Mouse (Mus musculus) embryonic stem cell, embryonic (primary cell): ENCODE data around the gene Adgrg3.

ENCODE experiments used
- CTCF ChIA-PET, 4 experiments: fragments of 300-600 bp in 2 of 4; fragments of 350-600 bp in 2 of 4; sonication (Branson Sonifier 250); formaldehyde crosslinking; loops; one replicate each; lab custom pipeline; 2022; ENCODE audit warnings: inconsistent platforms in 2 of 4; lab: Charles Lee
- POLR2A ChIA-PET, 4 experiments: fragments of 300-600 bp in 2 of 4; fragments of 350-600 bp in 2 of 4; sonication (Branson Sonifier 250); formaldehyde crosslinking; loops; one replicate each; lab custom pipeline; 2022; ENCODE audit warnings: antibody characterized with exemption in 4 of 4, inconsistent platforms in 1 of 4; lab: Charles Lee

Adgrg3 gene

DNA sequence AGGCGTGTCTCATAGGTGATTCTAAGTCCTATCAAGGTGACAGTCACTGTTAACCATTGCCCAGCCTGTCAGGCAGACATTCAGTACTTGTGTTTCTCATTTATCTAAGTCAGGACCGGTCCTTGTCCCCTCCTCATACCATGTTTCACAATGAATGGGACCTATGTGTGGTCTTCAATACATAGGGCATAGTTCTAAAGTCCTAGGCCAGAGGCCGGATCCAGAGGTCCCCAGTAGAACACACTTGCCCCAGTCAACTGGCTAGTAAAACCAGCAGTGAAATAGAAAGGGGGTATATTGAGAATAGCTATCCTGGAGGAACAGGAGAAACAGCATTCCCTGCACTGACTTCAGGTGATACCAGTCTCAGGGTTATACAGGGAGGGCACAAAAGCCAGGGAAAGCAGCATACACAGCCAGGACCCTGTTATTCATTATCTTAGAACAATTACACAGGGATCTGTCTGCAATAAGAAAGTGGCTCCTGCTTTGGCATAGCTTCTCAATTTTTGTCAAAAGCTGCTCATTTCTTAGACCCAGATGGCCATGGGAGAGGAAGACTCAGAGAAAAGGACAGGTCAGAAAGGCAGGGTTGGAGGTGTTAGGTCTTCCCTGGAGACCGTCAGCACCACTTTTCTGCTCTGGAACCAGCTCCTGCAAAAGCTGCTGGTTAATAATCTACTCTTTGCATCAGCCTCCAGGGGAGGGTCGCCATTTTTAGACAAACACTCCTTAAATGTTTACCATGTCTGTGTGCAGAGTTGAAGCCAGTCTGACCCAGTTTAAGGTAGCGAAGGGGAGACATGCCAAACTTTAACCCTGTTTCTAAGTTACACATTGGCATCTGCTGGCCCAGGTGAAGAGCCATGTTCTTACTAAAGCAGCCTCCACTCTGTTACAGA lies 24.6 kb downstream of the Adgrg3 start:
- ChIA-PET POLR2A (no interaction called here), CTCF (interaction anchor here in 2 of 4 experiments (0.5 to 0.6 kb wide), 3 partner anchors 16 to 81 kb away, joined by 3 to 5 read pairs (median 3); no protein-coding TSS in a partner anchor)

DNA sequence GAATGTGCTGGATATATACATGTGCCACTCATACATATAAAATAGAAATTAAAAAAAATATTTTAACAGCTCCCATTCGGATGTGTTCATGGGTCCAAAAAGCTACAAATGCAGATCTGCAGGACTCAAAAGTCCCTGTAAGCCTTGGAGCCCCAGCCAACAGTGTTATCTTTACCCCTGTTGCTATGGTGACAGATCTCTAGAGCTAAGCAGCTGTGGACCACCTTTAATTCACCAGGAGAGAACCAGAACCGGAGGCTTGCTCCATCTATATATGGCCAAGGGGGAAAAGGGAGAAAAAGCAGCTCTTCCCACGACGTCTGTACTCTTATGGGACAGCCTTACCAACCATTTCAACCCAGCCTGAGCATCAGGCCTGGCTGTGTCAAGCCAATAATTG lies 27.3 kb downstream of the Adgrg3 start:
- CTCF ChIA-PET: interaction anchor here in 2 of 4 experiments (0.9 to 1.2 kb wide), 2 partner anchors 23 to 43 kb away, joined by 3 read pairs; no protein-coding TSS in a partner anchor
- POLR2A ChIA-PET: no interaction called here

DNA sequence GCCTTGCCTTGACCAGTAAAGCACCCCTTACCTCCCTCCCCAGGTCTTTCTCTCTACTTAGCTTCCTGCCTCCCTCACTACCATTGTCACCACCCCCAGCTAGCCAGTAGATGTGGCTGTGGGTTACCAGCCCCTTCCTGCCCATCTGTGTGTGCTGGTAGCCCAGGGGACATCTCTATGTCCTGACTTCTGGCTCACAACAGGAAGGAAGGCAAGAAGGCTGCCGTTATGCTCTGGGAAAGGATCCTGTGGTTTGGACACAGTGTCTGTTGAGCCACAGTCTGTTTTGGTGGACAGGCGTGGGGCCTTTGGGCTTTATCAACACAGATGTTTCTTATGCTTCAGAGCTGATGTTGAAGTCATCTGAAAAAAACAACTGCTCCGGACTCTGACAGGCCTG lies 29.5 kb downstream of the Adgrg3 start:
- ChIA-PET POLR2A (interaction anchor here in 1 of 4 experiments (0.6 kb wide), 1 partner anchor 125 kb away, joined by 4 read pairs; no protein-coding TSS in a partner anchor), CTCF (interaction anchor here in 1 of 4 experiments (0.9 to 1.0 kb wide), 2 partner anchors 22 to 92 kb away, joined by 3 read pairs; no protein-coding TSS in a partner anchor)

DNA sequence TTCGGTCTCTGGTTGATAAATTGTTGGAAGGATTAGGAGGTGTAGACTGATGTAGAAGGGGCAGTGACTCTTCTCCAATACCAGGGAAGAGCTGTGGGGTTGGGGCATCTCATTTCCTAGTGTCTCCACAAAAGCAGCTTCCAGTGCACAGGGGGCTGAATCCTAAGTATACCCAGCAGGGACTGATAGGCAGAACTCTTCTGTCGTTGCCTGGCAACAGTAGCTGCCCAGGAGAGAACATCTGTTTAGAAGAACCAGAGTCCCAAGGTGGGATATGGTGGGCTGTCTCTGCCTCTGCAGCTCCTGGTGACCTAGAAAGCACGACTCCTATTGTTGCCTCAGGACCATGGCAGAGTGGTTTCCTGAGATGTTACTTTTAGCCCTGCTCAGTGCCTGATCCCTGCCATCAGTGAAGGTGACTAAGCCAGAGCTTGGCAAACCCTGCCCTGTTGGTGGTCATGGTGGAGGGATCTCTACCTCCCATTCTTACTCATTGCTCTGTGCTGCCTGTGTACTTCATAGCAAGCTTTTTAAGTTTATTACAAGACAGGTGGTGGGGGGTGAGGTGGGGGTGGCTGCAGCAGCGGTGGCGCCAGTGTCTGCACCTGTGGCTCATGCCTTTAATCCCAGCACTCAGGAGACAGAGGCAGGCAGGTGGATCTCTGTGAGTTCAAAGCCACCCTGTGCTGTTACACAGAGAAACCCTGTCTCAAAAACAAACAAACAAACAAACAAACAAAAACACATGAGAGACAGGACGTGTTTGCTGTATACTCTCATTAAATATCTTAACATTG lies 30.6 kb downstream of the Adgrg3 start:
- POLR2A ChIA-PET: no interaction called here
- CTCF ChIA-PET: interaction anchor here in 2 of 4 experiments (0.6 to 1.0 kb wide), 3 partner anchors 20 to 93 kb away, joined by 3 read pairs; no protein-coding TSS in a partner anchor

DNA sequence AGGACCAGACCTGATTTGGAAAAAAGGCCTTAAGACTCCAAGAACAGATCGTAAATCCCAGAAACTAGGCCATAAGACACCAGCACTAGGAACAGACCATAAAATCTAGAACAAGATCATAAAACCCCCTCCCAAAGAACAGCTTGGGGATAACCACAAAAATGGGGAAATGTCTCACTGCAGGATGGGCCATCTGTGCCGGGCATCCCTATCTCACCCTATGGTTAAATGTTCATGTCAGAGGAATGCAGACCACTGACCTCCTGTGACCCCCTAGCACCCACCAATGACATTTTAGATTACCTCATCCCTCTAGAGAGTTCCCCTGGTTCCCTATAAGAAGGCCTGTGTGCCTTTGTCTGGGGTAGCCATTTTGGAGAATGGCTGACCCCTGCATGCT lies 32.1 kb downstream of the Adgrg3 start:
- POLR2A ChIA-PET: no interaction called here
- CTCF ChIA-PET: no interaction called here

DNA sequence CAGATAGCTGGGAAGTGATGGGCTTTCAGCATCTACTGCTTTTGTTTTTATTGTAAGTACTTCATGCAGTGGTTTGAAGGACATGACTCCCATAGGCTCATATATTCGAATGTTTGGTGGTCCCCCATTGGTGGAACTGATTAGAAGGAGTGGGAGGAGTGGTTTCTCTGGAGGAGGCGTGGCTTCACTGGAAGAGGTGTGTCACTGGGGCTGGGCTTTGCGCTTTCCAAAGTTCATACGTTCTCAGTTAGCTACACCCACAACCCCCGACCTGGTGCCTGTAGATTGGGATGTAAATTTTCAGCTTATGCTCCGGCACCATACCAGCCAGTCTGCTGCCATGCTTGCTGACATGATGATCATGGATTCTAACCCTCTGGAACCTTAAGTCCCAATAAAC lies 36.9 kb downstream of the Adgrg3 start:
- ChIA-PET POLR2A (interaction anchor here in 3 of 4 experiments (0.6 to 1.7 kb wide), 6 partner anchors 10 to 108 kb away, joined by 3 to 4 read pairs (median 3); no protein-coding TSS in a partner anchor), CTCF (interaction anchor here in 1 of 4 experiments (0.5 to 1.0 kb wide), 2 partner anchors 13 to 73 kb away, joined by 4 to 6 read pairs; no protein-coding TSS in a partner anchor)

DNA sequence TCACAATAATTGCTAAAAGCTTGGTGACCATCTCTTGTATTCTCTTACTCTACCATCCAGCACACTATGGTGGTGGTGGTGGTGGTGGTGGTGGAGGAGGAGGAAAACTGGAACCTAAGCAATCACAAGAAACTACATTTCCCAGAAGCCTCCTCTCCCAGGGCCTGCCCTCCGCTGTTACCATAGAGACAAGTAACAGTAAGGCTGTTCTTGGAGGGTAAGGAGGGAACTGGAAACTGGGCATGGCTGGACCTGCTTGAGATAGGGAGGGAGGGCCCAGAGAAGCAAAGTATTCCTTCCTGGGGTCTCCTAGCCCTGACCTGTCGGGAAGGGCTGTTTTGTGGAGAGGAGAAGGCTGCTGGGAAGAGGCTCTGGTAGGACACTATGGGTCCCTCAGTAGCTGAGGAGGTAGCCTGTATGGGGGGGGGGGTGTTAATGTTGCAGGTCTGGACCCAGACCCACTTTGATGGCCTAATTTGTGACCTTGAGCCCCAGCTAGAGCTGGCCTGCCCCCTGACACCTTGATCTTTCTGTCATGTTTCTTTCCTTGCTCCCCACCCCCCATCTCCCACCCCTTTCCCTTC lies 37.5 kb downstream of the Adgrg3 start, which contains the start of gene Drc7:
Gene Drc7 (plus strand): TSS at position 177 of the 584 bp plus-strand sequence.
- ChIA-PET CTCF (interaction anchor here in 3 of 4 experiments (0.6 to 1.0 kb wide), 4 partner anchors 13 to 563 kb away, joined by 3 to 11 read pairs (median 5); no protein-coding TSS in a partner anchor), POLR2A (interaction anchor here in 2 of 4 experiments (0.6 to 1.7 kb wide), 3 partner anchors 28 to 109 kb away, joined by 3 read pairs; no protein-coding TSS in a partner anchor)

DNA sequence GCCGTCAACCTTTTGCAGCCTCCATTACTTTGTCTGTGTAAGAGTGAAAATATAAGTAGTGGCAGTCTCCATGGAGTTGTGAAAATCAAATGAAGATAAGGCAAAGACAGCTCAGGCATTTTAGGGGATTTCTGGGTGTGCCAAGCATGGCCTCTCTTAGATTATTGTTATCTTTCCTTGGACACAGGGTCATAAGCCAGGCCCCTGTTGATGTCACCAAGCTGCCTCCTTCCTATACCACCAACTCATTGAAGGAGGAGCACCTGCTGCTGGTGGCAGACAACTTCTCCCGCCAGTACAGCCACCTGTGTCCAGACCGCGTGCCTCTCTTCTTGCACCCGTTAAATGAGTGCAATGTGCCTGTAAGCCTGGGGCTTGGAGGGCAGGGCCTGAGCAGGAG lies 38.9 kb downstream of the Adgrg3 start:
- ChIA-PET POLR2A (interaction anchor here in 2 of 4 experiments (0.6 to 2.5 kb wide), 3 partner anchors 9 to 510 kb away, joined by 3 to 8 read pairs (median 3); partner anchors contain the start of gene Katnb1 (in 1 of the 2)), CTCF (interaction anchor here in 2 of 4 experiments (0.6 to 3.1 kb wide), 4 partner anchors 11 to 283 kb away, joined by 5 to 13 read pairs (median 8); no protein-coding TSS in a partner anchor)

DNA sequence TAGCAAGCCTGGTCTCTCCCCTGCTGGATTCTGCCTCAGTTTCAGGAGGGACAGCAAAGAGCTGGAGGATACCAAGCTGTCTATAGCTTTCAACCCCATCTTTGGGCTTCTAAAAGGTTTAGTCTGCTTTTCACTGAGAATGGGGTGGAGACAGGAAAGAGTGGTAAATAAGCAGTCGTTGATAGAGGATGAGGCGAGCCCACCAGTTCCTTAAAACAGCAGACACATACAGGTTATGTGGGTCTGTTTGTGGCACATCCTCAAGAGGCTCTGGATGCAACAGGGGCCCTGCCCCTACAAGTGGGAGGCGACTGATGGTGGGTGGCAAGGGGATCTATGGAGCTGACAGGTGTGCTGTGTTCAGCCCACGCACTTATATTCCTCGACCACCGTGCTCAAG lies 41.2 kb downstream of the Adgrg3 start:
- CTCF ChIA-PET: interaction anchor here in 2 of 4 experiments (1.3 to 3.1 kb wide), 2 partner anchors 9 kb away, joined by 7 to 13 read pairs; no protein-coding TSS in a partner anchor
- POLR2A ChIA-PET: interaction anchor here in 1 of 4 experiments (0.5 kb wide), 1 partner anchor 23 kb away, joined by 5 read pairs; no protein-coding TSS in a partner anchor

DNA sequence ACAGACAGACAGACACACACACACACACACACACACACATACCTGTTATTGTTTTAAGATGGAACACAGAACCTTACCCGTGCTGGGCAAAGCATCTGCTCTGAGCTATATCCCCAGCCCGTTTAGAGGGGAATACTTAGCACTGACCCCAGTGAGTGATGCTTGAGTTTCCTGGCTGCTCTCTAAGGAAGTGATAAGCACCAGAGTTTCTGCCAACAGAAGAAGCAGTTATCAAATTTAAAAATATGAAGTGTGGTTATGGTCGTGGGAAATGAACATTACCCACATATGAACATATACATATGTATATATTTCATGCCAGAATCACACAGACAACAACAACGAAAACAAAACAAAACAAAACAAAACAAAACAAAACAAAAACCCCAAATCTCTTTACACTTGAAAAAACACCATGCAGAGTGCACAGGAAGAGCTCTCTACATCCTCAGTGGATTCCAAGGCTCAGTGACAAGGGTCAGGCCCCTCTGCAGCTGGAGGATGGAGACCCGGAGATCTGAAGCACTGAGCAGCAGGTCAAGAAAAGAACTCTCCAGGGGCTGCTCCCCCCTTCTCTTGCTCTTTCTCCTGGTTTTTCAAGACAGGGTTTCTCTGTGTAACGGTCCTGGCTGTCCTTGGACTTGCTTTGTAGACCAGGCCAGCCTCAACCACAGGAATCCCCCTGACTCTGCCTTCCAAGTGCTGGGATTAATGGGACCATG lies 42.5 kb downstream of the Adgrg3 start:
- ChIA-PET CTCF (interaction anchor here in 1 of 4 experiments (1.0 kb wide), 1 partner anchor 105 kb away, joined by 3 read pairs; no protein-coding TSS in a partner anchor), POLR2A (interaction anchor here in 1 of 4 experiments (1.0 kb wide), 1 partner anchor 140 kb away, joined by 3 read pairs; no protein-coding TSS in a partner anchor)

DNA sequence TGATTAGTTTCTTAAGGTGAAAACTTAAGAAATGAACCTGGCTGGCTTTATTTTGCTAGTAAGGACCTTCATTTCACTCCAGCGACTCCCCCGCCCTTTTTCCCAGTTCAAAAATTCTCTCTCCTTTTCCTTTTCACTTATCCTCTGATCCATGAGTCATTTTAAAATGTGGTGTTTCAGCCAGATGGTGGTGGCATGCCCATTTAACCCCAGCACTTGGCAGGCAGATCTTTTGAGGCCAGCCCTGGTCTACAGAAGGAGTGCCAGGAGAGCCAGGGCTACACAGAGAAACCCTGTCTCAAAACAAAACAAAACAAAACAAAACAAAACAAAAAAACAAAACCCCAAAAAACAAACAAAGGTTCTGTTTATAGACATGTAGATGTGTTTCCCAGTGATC lies 47.0 kb downstream of the Adgrg3 start:
- POLR2A ChIA-PET: interaction anchor here in 3 of 4 experiments (0.5 to 1.6 kb wide), 6 partner anchors 11 to 715 kb away, joined by 3 to 4 read pairs (median 3); partner anchors contain the start of gene Katnb1 (in 1 of the 3)
- CTCF ChIA-PET: interaction anchor here in 3 of 4 experiments (0.7 to 1.3 kb wide), 4 partner anchors 11 to 490 kb away, joined by 3 to 6 read pairs (median 3); no protein-coding TSS in a partner anchor

DNA sequence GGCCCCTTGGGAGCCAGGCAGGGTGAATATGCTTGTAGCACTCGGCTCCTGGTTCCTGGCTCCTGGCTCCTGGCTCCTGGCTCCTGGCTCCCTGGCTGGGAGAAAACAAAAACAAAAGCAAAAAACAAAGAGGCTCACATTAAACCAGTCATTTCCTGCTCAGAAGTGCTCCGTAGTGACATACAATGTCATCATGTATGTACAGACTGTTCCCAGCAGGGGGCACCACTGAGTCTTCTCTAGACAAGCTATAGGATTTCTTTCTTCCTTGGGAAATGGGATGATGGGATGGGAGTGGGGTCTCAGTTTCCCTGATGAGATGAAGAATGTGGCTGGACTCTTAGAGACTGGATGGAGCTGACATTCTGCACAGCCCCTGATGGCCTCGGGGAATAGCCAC lies 50.1 kb downstream of the Adgrg3 start:
- ChIA-PET CTCF (interaction anchor here (0.5 to 2.3 kb wide), 54 partner anchors 8 to 629 kb away, joined by 3 to 27 read pairs (median 4); partner anchors contain the start of genes Katnb1 (in 3 of the 4), Kifc3 (in 3 of the 4), Drc7 (in 1 of the 4) and Usb1 (in 1 of the 4)), POLR2A (interaction anchor here in 3 of 4 experiments (0.6 to 2.0 kb wide), 13 partner anchors 10 to 648 kb away, joined by 3 to 18 read pairs (median 5); partner anchors contain the start of genes Katnb1 (in 3 of the 3), Setd6 (in 1 of the 3) and Usb1 (in 1 of the 3))

DNA sequence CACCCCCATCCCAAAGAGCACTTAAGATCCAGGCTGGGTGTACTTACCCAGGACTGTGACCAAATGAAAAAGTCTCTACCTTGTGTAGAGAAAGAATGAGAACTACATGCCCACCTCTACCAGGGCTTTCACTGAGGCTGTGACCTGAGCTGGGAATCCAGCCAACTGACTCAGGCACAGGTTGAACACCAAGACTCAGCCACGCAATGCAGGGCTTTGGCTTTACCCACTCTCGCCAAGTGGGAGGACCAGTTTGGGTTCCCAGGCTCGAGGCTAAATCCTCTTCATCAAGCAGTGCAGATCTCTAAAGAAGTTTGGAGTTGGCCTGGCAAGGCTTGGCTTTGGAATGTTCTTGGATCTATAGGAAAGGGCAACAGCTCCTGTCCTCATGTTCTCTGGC lies 58.0 kb downstream of the Adgrg3 start:
- CTCF ChIA-PET: interaction anchor here in 3 of 4 experiments (0.5 to 3.1 kb wide), 6 partner anchors 8 to 118 kb away, joined by 3 to 9 read pairs (median 4); no protein-coding TSS in a partner anchor
- POLR2A ChIA-PET: interaction anchor here in 2 of 4 experiments (0.6 to 1.1 kb wide), 3 partner anchors 11 to 244 kb away, joined by 3 read pairs; no protein-coding TSS in a partner anchor

DNA sequence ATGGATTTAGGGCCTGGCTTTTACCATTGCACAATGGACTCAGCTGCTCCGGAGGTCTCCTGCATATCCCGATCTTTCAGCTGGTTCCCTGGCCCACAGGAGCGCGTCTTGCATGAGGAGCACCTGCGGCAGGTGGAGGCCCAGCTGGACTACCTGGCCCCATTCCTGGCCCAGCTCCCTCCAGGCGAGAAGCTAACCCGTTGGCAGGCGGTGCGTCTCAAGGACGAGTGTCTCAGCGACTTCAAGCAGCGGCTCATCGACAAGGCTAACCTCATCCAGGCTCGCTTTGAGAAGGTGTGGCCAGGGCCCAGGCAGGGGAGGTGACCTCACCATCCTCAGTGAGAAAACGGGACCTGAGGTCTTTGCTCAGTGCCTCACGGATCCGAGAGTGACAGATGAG lies 58.7 kb downstream of the Adgrg3 start:
- ChIA-PET POLR2A (no interaction called here), CTCF (interaction anchor here in 3 of 4 experiments (0.6 to 3.1 kb wide), 5 partner anchors 8 to 554 kb away, joined by 3 to 9 read pairs (median 3); no protein-coding TSS in a partner anchor)

DNA sequence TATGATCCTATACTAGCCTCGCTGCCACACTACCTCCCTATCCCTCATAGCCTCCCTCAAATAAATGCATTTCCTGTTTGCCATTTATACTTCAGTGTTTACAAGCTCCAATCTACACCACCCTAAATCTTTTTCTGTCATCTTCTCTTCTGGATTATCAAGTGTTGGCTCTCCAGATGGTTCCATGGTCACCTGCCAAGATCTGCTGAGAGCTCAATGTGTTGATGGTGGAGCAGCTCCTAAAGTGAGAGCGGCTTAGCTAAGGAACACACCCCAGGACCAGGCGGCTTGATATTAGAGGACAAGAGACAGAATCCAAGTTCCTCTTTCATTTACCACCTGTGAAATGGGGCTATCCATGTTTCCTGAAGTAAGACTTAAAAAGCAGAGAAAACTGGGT lies 60.6 kb downstream of the Adgrg3 start:
- ChIA-PET CTCF (interaction anchor here (0.7 to 3.1 kb wide), 5 partner anchors 10 to 225 kb away, joined by 3 to 9 read pairs (median 3); no protein-coding TSS in a partner anchor), POLR2A (interaction anchor here in 2 of 4 experiments (0.6 to 1.7 kb wide), 2 partner anchors 10 to 522 kb away, joined by 3 to 6 read pairs; no protein-coding TSS in a partner anchor)

DNA sequence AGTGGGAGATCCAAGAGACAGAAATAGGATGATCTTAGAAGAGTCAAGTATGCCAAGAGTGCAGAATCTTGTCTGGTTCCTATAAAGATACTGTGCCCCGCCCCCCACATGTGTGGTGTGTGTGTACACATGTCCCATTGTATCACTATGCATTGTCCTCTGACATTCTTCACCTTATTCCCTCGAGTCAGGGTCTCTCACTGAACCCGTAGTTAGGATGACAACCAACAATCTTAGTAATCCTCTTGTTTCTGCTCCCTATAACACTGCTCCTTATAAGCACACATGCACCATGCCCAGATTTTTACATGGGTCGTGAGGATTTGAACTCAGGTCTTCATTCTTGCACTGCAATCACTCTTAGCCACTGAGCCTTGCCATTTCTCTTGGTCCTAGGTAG lies 61.8 kb downstream of the Adgrg3 start:
- POLR2A ChIA-PET: no interaction called here
- CTCF ChIA-PET: no interaction called here
